Mouse (Mus musculus) ZHBTc4 (cell line): Measurements from ENCODE around the gene Smr3a.

ENCODE experiments used
- DNase-seq: peaks from one replicate; pipeline ENCODE4 v3.0.0-alpha.2; 2011; ENCODE audit warnings: low read depth, low spot score

The Smr3a gene

GRCm38 (mm10) chr5:88002249-88002648, at the start of gene Smr3a:
Gene Smr3a, plus strand, starts transcription at chr5:88002549.
- DNase-seq = no peak

GRCm38 (mm10) chr5:87969201-87969600, 33.1 kb upstream of the Smr3a start, which contains the start of the genes 2310003L06Rik and Gm28434:
Gene 2310003L06Rik, plus strand, starts transcription at chr5:87969459.
Gene Gm28434, plus strand, starts transcription at chr5:87969517.
- peak; percentile 42 for DNase-seq

- no peak for DNase-seq
These were observed 23.2 kb upstream of the Smr3a start, which contains the start of gene Cabs1 for GRCm38 (mm10) chr5:87979139-87979538. Gene Cabs1, plus strand, starts transcription at chr5:87979439.

DNA sequence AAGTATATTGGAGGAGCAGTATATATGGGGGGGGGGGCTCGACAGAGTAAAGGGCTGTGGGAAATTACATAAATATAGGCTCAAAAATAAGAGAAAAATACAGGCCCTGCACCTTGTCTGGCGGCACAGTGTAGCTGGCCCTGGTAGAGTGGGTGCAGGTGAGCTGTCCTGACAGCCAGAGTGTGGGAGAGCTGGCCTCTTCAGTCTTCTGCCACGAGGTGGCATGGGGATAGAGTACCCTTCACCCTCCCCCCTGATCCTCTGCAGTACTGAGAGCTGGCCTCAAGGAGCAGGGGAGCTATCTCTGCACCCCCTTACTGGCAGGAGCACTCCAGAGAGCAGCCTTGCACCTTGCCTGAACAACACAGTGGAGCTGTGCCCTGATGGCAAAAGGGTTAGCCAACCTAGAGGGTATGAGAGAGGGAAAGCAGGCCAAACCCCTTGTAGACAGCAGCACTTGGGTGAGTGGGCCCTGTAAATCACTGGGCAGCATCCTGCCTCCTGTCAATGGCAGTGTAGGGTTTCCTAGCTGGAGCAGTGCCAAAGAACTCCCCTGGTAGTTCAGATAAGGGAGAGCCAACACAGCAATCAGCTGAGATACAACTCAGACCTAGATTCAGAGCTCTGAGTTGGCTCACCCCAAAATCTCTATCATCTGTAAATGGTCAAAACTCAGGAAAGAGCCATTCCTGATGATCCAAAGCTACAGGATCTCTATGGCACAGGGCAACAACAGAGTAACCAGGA, 19.7 kb upstream of the Smr3a start:
- DNase-seq = no peak

GRCm38 (mm10) chr5:88005241-88005640, 2.9 kb downstream of the Smr3a start:
- DNase-seq = peak; percentile 46
